Mouse (Mus musculus) liver, adult 2 months (tissue): ENCODE measurements around the gene Ppp1r3c.

Experiments used
- CTCF ChIP-seq: fragments of 200-500 bp; IDR thresholded peaks from 2 replicates; pipeline ENCODE4 v1.5.1; 2011; ENCODE audit warnings: low read depth, low read length, control low read depth
- POLR2A ChIP-seq: fragments of 200-500 bp; IDR thresholded peaks from 2 replicates; pipeline ENCODE4 v1.6.1; 2011; ENCODE audit warnings: low read length, control low read depth; ENCODE audit not compliant: insufficient read depth; ENCODE audit errors: extremely low read depth

- TF ChIP-seq POLR2A (no peak), CTCF (no peak)
Measured at GRCm38 (mm10) chr19:36737087-36737486, 634 bp upstream of the Ppp1r3c start.
